In genomic region chr10:3451930-3452329, GRCm38 (mm10) we compare ENCODE assay signal across 20 mouse cellular contexts.
DNase-seq lines count a peak whose midpoint lies in the region; ATAC-seq lines count a peak whose summit lies in the region.
"Had no signal": no experiment of that assay in that cellular context is flagged by ENCODE, and none has a peak within 500 bp of the region (broad histone marks: within the 10 kb centered on the region; RNA-seq: fewer than 3 reads in every experiment).

No protein-coding gene starts in this region.

- no peak overlapping the region for H3K4me3 ChIP-seq in hindbrain, embryonic 13.5 days
- H3K4me3 ChIP-seq in hindbrain, embryonic 11.5 days (ENCODE audit: low read depth, low read length) = no peak overlapping the region
- H3K4me3 ChIP-seq in neural tube, embryonic 12.5 days = no peak overlapping the region
- H3K4me3 ChIP-seq in neural tube, embryonic 15.5 days (replicated peaks) = no peak overlapping the region
- no peak overlapping the region for H3K4me3 ChIP-seq in hindbrain, embryonic 16.5 days (ENCODE audit: low read length)
- H3K4me3 ChIP-seq: erythroblast, embryonic 14.5 days; heart, adult 2 months; heart, embryonic 13.5 days; intestine, embryonic 15.5 days; liver, embryonic 12.5 days; megakaryocyte, embryonic 14.5 days; midbrain, embryonic 12.5 days had no signal

- ATAC-seq in hindbrain, embryonic 13.5 days (ENCODE audit: low FRiP score) = peak; percentile 43
- no peak; the same call in 1 of the 2 replicates for ATAC-seq in hindbrain, embryonic 11.5 days (ENCODE audit: low FRiP score)
- peak; percentile 72; the same call in 1 of the 2 replicates for ATAC-seq in neural tube, embryonic 12.5 days (ENCODE audit: low FRiP score, low read depth)
- no peak for ATAC-seq in neural tube, embryonic 15.5 days (ENCODE audit: low FRiP score)
- ATAC-seq in hindbrain, embryonic 16.5 days = peak; percentile 35
- ATAC-seq: intestine, embryonic 15.5 days; liver, embryonic 12.5 days; liver, postnatal 0 days had no signal

- peaks cover 11% of the 10 kb centered on the region; the same call in 1 of the 2 replicates for H3K4me1 ChIP-seq in hindbrain, embryonic 13.5 days (replicated peaks)
- no peaks in the 10 kb centered on the region for H3K4me1 ChIP-seq in hindbrain, embryonic 11.5 days (replicated peaks; ENCODE audit: control insufficient read depth, insufficient read depth, low read length)
- no peaks in the 10 kb centered on the region for H3K4me1 ChIP-seq in neural tube, embryonic 12.5 days
- H3K4me1 ChIP-seq in neural tube, embryonic 15.5 days = no peaks in the 10 kb centered on the region
- no peaks in the 10 kb centered on the region; the same call in 1 of the 2 replicates for H3K4me1 ChIP-seq in hindbrain, embryonic 16.5 days (ENCODE audit: control insufficient read depth, insufficient read depth, low read depth, low read length)
- H3K4me1 ChIP-seq: intestine, embryonic 15.5 days; liver, embryonic 12.5 days; megakaryocyte, embryonic 14.5 days; midbrain, embryonic 12.5 days had no signal

- H3K9me3 ChIP-seq in hindbrain, embryonic 13.5 days = no peaks in the 10 kb centered on the region
- H3K9me3 ChIP-seq in hindbrain, embryonic 11.5 days (ENCODE audit: control insufficient read depth, low read length) = no peaks in the 10 kb centered on the region
- no peaks in the 10 kb centered on the region for H3K9me3 ChIP-seq in neural tube, embryonic 12.5 days
- H3K9me3 ChIP-seq in neural tube, embryonic 15.5 days (replicated peaks) = no peaks in the 10 kb centered on the region
- H3K9me3 ChIP-seq in hindbrain, embryonic 16.5 days (ENCODE audit: control insufficient read depth, low read length) = no peaks in the 10 kb centered on the region
- H3K9me3 ChIP-seq: heart, embryonic 13.5 days; intestine, embryonic 15.5 days; liver, embryonic 12.5 days; megakaryocyte, embryonic 14.5 days; midbrain, embryonic 12.5 days had no signal

- no peak overlapping the region for H3K27ac ChIP-seq in hindbrain, embryonic 13.5 days
- H3K27ac ChIP-seq in hindbrain, embryonic 11.5 days (ENCODE audit: low read depth, low read length) = no peak overlapping the region
- no peak overlapping the region for H3K27ac ChIP-seq in neural tube, embryonic 12.5 days
- H3K27ac ChIP-seq in neural tube, embryonic 15.5 days (replicated peaks) = no peak overlapping the region
- H3K27ac ChIP-seq in hindbrain, embryonic 16.5 days (ENCODE audit: low read depth, low read length) = no peak overlapping the region
- H3K27ac ChIP-seq: heart, adult 2 months; heart, embryonic 13.5 days; intestine, embryonic 15.5 days; liver, embryonic 12.5 days; midbrain, embryonic 12.5 days had no signal

- H3K4me2 ChIP-seq in hindbrain, embryonic 13.5 days = no peak overlapping the region
- no peak overlapping the region for H3K4me2 ChIP-seq in hindbrain, embryonic 11.5 days (replicated peaks; ENCODE audit: low read depth, low read length)
- no peak overlapping the region for H3K4me2 ChIP-seq in neural tube, embryonic 12.5 days (replicated peaks)
- no peak overlapping the region for H3K4me2 ChIP-seq in neural tube, embryonic 15.5 days
- no peak overlapping the region for H3K4me2 ChIP-seq in hindbrain, embryonic 16.5 days (ENCODE audit: low read length)
- H3K4me2 ChIP-seq: heart, embryonic 13.5 days; intestine, embryonic 15.5 days; liver, embryonic 12.5 days; midbrain, embryonic 12.5 days had no signal

- H3K27me3 ChIP-seq in hindbrain, embryonic 13.5 days = no peaks in the 10 kb centered on the region
- no peaks in the 10 kb centered on the region for H3K27me3 ChIP-seq in hindbrain, embryonic 11.5 days (ENCODE audit: control insufficient read depth, insufficient read depth, low read length)
- H3K27me3 ChIP-seq in neural tube, embryonic 12.5 days (replicated peaks) = no peaks in the 10 kb centered on the region
- H3K27me3 ChIP-seq in neural tube, embryonic 15.5 days (replicated peaks) = no peaks in the 10 kb centered on the region
- no peaks in the 10 kb centered on the region for H3K27me3 ChIP-seq in hindbrain, embryonic 16.5 days (replicated peaks; ENCODE audit: control insufficient read depth, insufficient read depth, low read length)
- H3K27me3 ChIP-seq: heart, embryonic 13.5 days; intestine, embryonic 15.5 days; liver, embryonic 12.5 days; megakaryocyte, embryonic 14.5 days; midbrain, embryonic 12.5 days had no signal

- H3K9ac ChIP-seq in hindbrain, embryonic 13.5 days = no peak overlapping the region
- no peak overlapping the region for H3K9ac ChIP-seq in hindbrain, embryonic 11.5 days (ENCODE audit: low read depth, low read length)
- H3K9ac ChIP-seq in neural tube, embryonic 12.5 days = no peak overlapping the region
- no peak overlapping the region for H3K9ac ChIP-seq in neural tube, embryonic 15.5 days (replicated peaks)
- no peak overlapping the region for H3K9ac ChIP-seq in hindbrain, embryonic 16.5 days (ENCODE audit: low read depth, low read length)
- H3K9ac ChIP-seq: heart, embryonic 13.5 days; intestine, embryonic 15.5 days; liver, embryonic 12.5 days; liver, postnatal 0 days; midbrain, embryonic 12.5 days had no signal

- no peaks in the 10 kb centered on the region for H3K36me3 ChIP-seq in hindbrain, embryonic 13.5 days
- no peaks in the 10 kb centered on the region for H3K36me3 ChIP-seq in hindbrain, embryonic 11.5 days (ENCODE audit: control insufficient read depth, insufficient read depth, low read length)
- no peaks in the 10 kb centered on the region for H3K36me3 ChIP-seq in neural tube, embryonic 12.5 days
- no peaks in the 10 kb centered on the region for H3K36me3 ChIP-seq in neural tube, embryonic 15.5 days
- H3K36me3 ChIP-seq in hindbrain, embryonic 16.5 days (ENCODE audit: control insufficient read depth, insufficient read depth, low read length) = no peaks in the 10 kb centered on the region
- H3K36me3 ChIP-seq: intestine, embryonic 15.5 days; liver, embryonic 12.5 days; midbrain, embryonic 12.5 days had no signal

- WGBS in hindbrain, embryonic 13.5 days = 57% methylated on average over 4 of the region's 4 CpGs
- WGBS in hindbrain, embryonic 11.5 days = 85% methylated on average over 4 of the region's 4 CpGs
- WGBS in neural tube, embryonic 12.5 days = 68% methylated on average over 4 of the region's 4 CpGs
- WGBS in neural tube, embryonic 15.5 days = 43% methylated on average over 4 of the region's 4 CpGs
- WGBS in hindbrain, embryonic 16.5 days = 46% methylated on average over 4 of the region's 4 CpGs

- no peak for DNase-seq in hindbrain, embryonic 11.5 days (ENCODE audit: low spot score)
- DNase-seq in kidney, postnatal 14 days = no peak
- DNase-seq: adrenal gland, postnatal 25 days; B cell, adult 2 months; cerebellum, adult 18-20 months; heart, adult 2 months; heart, postnatal 10 days; kidney, adult 2 months; kidney, postnatal 4 days; liver, postnatal 0 days had no signal

Comparison
In these comparisons a context has a peak if more than half of its experiments do, and no peak if none do; other contexts are left out.
1. ATAC-seq: peak in hindbrain, embryonic 13.5 days (single experiment), neural tube, embryonic 12.5 days (single experiment) and hindbrain, embryonic 16.5 days (single experiment); none in hindbrain, embryonic 11.5 days (single experiment) and neural tube, embryonic 15.5 days (single experiment).